Mouse (Mus musculus): ENCODE measurements at regions not wholly inside any gene's neighbourhood (a gene's known extent, or its start where the extent isn't known, plus 50 kb on each side); places are given as distances from the start of the nearest gene placed in this dataset.

DNA sequence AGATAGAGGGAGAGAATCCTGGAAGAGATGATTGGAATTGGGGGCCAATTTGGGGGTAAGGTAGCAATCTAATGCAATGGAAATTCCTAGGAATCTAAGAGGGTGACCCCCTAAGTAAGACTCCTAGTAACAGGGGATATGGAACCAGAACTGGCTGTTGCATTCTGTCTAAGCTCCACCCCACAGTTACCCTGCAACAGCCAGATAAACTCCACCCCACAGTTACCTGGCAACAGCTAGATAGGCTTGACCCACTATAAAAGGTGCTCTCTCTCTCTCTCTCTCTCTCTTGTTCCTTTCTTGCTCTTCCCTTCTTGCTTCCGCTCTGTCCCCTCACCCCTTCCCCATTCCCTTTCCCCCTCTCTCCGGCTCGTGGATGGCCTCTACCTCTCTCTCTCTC, 262.5 kb upstream of the Cnr1 start:
- Histone ChIP-seq H3K4me2 (ENCODE audit: low read length) (no peak overlapping the region), H3K4me3 (ENCODE audit: low read depth, low read length) (no peak overlapping the region), H3K9me3 (ENCODE audit: control insufficient read depth, low read length) (no peaks in the 10 kb centered on the region), H3K27ac (ENCODE audit: low read depth) (no peak overlapping the region), H3K9ac (ENCODE audit: low read length) (no peak overlapping the region), H3K4me1 (replicated peaks; ENCODE audit: control insufficient read depth, insufficient read depth, low read length) (peaks cover 7% of the 10 kb centered on the region; the same call in 1 of the 2 replicates), H3K27me3 (replicated peaks; ENCODE audit: control insufficient read depth, insufficient read depth, low read length) (no peaks in the 10 kb centered on the region), H3K36me3 (ENCODE audit: control insufficient read depth, insufficient read depth, low read length) (no peaks in the 10 kb centered on the region)
- DNase-seq (ENCODE audit: low spot score) (no peak), ATAC-seq (replicated peaks; ENCODE audit: low FRiP score, low TSS enrichment, low read depth) (no peak)
- WGBS = 83% methylated on average over 3 of the region's 3 CpGs

DNA sequence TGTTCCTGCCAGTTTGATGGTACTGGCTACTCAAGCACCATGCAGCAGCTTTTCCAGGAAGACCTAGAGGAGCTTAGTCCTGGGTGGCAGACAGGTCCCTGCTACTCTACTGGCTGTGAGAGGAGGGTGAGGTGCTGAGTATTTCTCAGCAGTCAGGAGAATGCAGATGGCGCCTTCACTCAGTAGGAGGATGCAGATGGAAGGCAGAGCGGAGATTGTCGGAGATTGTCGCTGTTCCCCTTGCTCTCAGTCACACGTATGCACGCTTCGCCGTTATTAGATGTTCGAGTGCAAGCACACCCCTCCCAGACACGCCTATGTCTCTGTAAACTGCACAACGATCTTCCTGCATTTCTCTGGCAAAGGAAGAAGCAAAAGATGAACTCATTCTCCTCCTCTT, 261.4 kb upstream of the Cnr1 start:
- H3K36me3 ChIP-seq (ENCODE audit: control insufficient read depth, insufficient read depth, low read length) = no peaks in the 10 kb centered on the region
- H3K4me1 ChIP-seq (replicated peaks; ENCODE audit: control insufficient read depth, insufficient read depth, low read length) = peaks cover 7% of the 10 kb centered on the region; the same call in 1 of the 2 replicates
- no peak for ATAC-seq (replicated peaks; ENCODE audit: low FRiP score, low TSS enrichment, low read depth)
- no peaks in the 10 kb centered on the region for H3K9me3 ChIP-seq (ENCODE audit: control insufficient read depth, low read length)
- no peak overlapping the region for H3K4me2 ChIP-seq (ENCODE audit: low read length)
- no peak overlapping the region for H3K27ac ChIP-seq (ENCODE audit: low read depth)
- no peak overlapping the region for H3K4me3 ChIP-seq (ENCODE audit: low read depth, low read length)
- DNase-seq (ENCODE audit: low spot score) = no peak
- H3K9ac ChIP-seq (ENCODE audit: low read length) = no peak overlapping the region
- no peaks in the 10 kb centered on the region for H3K27me3 ChIP-seq (replicated peaks; ENCODE audit: control insufficient read depth, insufficient read depth, low read length)
- 55% methylated on average over 11 of the region's 11 CpGs for WGBS

DNA sequence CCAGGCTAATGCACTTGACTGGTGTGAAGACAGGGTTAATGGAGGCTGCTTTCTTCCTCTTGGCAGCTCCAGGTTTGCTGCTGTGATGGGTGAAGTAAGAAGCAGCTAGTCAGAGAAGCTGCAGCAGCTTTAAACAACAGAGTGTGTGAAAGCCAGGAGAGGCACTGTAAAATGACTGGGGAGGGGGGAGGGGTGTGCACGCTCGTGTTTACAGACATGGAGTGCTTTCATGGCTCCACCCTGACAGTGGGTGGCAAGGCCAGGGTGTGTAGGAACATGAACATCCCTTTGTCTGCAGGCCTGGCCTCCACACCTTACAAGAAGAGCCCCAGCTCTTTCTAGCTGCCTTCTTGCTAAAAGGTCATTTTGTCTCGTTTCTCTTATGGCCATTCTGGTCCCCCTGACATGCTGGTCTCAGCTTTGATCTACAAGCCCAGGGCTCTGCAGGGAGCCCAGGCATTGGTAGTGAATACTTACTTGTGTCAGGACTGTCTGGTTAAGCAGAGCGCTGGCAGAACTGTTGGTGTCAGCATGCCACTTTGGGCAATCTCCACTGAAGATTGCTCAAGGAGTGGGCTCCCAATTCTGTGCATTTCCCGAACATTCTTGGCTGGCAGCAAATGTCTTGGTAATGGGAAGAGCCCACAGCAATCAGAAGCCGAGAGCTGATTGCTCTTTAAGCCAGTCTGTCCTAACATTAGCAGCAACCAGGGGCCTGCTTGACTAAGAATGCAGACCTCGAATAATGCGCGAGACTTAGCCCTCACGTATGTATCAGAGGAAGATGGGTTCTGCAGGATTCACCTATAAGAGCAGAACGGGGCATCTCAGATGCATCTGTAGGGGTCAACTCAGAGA, 260.5 kb upstream of the Cnr1 start:
- H3K4me2 ChIP-seq (ENCODE audit: low read length) = no peak overlapping the region
- H3K36me3 ChIP-seq (ENCODE audit: control insufficient read depth, insufficient read depth, low read length) = no peaks in the 10 kb centered on the region
- ATAC-seq (replicated peaks; ENCODE audit: low FRiP score, low TSS enrichment, low read depth) (no peak), DNase-seq (ENCODE audit: low spot score) (no peak)
- H3K27ac ChIP-seq (ENCODE audit: low read depth) = no peak overlapping the region
- 53% methylated on average over 11 of the region's 11 CpGs for WGBS
- H3K4me3 ChIP-seq (ENCODE audit: low read depth, low read length) = no peak overlapping the region
- no peaks in the 10 kb centered on the region for H3K9me3 ChIP-seq (ENCODE audit: control insufficient read depth, low read length)
- H3K9ac ChIP-seq (ENCODE audit: low read length) = no peak overlapping the region
- H3K27me3 ChIP-seq (replicated peaks; ENCODE audit: control insufficient read depth, insufficient read depth, low read length) = no peaks in the 10 kb centered on the region
- H3K4me1 ChIP-seq (replicated peaks; ENCODE audit: control insufficient read depth, insufficient read depth, low read length) = peaks cover 7% of the 10 kb centered on the region; the same call in 1 of the 2 replicates

DNA sequence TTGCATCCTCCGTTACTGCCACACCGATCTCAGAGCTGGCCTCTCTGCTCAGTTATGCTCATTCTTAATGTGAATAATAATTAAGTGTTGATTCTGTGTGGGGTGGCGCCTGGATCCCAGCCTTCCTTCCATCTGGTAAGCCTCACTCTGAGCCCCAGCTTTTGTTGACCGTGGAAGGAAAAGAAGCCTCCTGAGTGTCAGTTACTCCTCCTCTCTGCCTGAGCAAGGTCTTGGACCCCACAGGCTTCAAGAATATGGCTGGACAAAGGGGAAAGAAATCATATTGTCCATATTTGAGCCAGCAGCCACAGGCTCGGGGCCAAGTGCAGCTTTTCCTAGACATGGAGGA, 259.9 kb upstream of the Cnr1 start:
- H3K4me1 ChIP-seq (replicated peaks; ENCODE audit: control insufficient read depth, insufficient read depth, low read length) = peaks cover 7% of the 10 kb centered on the region; the same call in 1 of the 2 replicates
- H3K4me2 ChIP-seq (ENCODE audit: low read length) = no peak overlapping the region
- DNase-seq (ENCODE audit: low spot score) (no peak), ATAC-seq (replicated peaks; ENCODE audit: low FRiP score, low TSS enrichment, low read depth) (no peak)
- H3K36me3 ChIP-seq (ENCODE audit: control insufficient read depth, insufficient read depth, low read length) = no peaks in the 10 kb centered on the region
- 58% methylated on average over 5 of the region's 5 CpGs for WGBS
- H3K27ac ChIP-seq (ENCODE audit: low read depth) = no peak overlapping the region
- H3K27me3 ChIP-seq (replicated peaks; ENCODE audit: control insufficient read depth, insufficient read depth, low read length) = no peaks in the 10 kb centered on the region
- H3K9ac ChIP-seq (ENCODE audit: low read length) = no peak overlapping the region
- no peaks in the 10 kb centered on the region for H3K9me3 ChIP-seq (ENCODE audit: control insufficient read depth, low read length)
- no peak overlapping the region for H3K4me3 ChIP-seq (ENCODE audit: low read depth, low read length)

DNA sequence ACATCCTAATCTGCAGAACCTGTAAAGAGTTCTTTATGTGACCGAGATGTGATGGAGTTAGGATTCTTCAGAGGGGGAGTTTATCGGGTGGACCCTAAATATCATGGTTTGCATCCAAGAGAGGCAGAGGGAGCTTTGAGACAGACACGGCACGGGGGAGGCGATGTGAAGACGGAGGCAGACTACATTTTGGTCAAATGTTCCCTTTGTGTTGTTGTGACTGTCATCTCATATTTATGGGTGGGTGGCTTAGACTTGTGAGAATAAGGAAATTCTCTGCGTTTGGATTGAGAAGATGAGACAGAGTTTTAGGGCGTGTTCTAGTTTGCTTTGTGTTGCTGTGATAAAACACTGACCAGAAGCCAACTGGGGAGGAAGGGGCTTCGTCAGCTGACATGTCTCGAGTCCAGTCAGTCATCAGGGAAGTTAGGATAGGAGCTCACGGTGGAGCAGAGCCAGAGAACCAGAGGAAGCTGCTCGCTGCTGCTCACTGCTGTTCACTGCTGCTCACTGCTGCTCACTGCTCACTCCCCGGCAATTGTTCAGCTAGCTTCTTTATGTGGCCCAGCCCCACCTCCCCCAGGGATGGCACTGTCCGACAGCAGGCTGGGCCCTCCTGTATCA, 259.0 kb upstream of the Cnr1 start:
- DNase-seq (ENCODE audit: low spot score) = no peak
- Histone ChIP-seq H3K4me1 (replicated peaks; ENCODE audit: control insufficient read depth, insufficient read depth, low read length) (peaks cover 7% of the 10 kb centered on the region; the same call in 1 of the 2 replicates), H3K4me2 (ENCODE audit: low read length) (no peak overlapping the region), H3K9me3 (ENCODE audit: control insufficient read depth, low read length) (no peaks in the 10 kb centered on the region), H3K9ac (ENCODE audit: low read length) (no peak overlapping the region), H3K36me3 (ENCODE audit: control insufficient read depth, insufficient read depth, low read length) (no peaks in the 10 kb centered on the region), H3K27me3 (replicated peaks; ENCODE audit: control insufficient read depth, insufficient read depth, low read length) (no peaks in the 10 kb centered on the region), H3K27ac (ENCODE audit: low read depth) (no peak overlapping the region), H3K4me3 (ENCODE audit: low read depth, low read length) (no peak overlapping the region)
- no peak for ATAC-seq (replicated peaks; ENCODE audit: low FRiP score, low TSS enrichment, low read depth)
- WGBS = 73% methylated on average over 14 of the region's 14 CpGs

- no peaks in the 10 kb centered on the region for H3K9me3 ChIP-seq (ENCODE audit: control insufficient read depth, low read length)
- peaks cover 5% of the 10 kb centered on the region; the same call in 1 of the 2 replicates for H3K4me1 ChIP-seq (replicated peaks; ENCODE audit: control insufficient read depth, insufficient read depth, low read length)
- no peak overlapping the region for H3K9ac ChIP-seq (ENCODE audit: low read length)
- H3K27me3 ChIP-seq (replicated peaks; ENCODE audit: control insufficient read depth, insufficient read depth, low read length) = no peaks in the 10 kb centered on the region
- ATAC-seq (replicated peaks; ENCODE audit: low FRiP score, low TSS enrichment, low read depth) (no peak), DNase-seq (ENCODE audit: low spot score) (no peak)
- 72% methylated on average over 3 of the region's 3 CpGs for WGBS
- H3K4me2 ChIP-seq (ENCODE audit: low read length) = no peak overlapping the region
- H3K27ac ChIP-seq (ENCODE audit: low read depth) = no peak overlapping the region
- H3K4me3 ChIP-seq (ENCODE audit: low read depth, low read length) = no peak overlapping the region
- H3K36me3 ChIP-seq (ENCODE audit: control insufficient read depth, insufficient read depth, low read length) = no peaks in the 10 kb centered on the region
Measured at GRCm38 (mm10) chr4:33668431-33668830, 256.0 kb upstream of the Cnr1 start.

GRCm38 (mm10) chr4:33675044-33675443, 249.3 kb upstream of the Cnr1 start:
- no peak for ATAC-seq (replicated peaks; ENCODE audit: low FRiP score, low TSS enrichment, low read depth)
- no peaks in the 10 kb centered on the region for H3K36me3 ChIP-seq (ENCODE audit: control insufficient read depth, insufficient read depth, low read length)
- H3K9me3 ChIP-seq (ENCODE audit: control insufficient read depth, low read length) = no peaks in the 10 kb centered on the region
- 100% methylated on average over 2 of the region's 5 CpGs for WGBS
- H3K4me3 ChIP-seq (ENCODE audit: low read depth, low read length) = no peak overlapping the region
- H3K4me2 ChIP-seq (ENCODE audit: low read length) = no peak overlapping the region
- no peaks in the 10 kb centered on the region for H3K27me3 ChIP-seq (replicated peaks; ENCODE audit: control insufficient read depth, insufficient read depth, low read length)
- no peaks in the 10 kb centered on the region for H3K4me1 ChIP-seq (replicated peaks; ENCODE audit: control insufficient read depth, insufficient read depth, low read length)
- H3K27ac ChIP-seq (ENCODE audit: low read depth) = no peak overlapping the region
- DNase-seq (ENCODE audit: low spot score) = no peak
- no peak overlapping the region for H3K9ac ChIP-seq (ENCODE audit: low read length)

DNA sequence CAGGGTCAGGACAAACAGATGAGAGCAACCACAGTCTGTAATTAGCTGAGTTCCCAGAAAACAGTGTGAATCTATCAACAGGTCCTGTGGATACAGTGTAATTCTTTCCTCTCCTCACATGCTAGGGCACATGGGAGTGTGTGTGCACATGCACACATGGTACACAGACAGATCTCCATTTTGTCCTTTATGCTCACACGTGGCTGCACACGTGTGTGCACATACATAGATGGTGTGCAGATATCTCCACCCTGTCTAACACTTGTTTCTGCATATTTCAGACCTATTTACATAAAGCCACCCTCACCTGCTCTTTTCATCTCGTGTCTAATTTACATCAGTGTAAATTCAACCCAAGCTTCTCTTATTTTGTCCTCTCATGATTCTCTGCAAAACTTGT, 245.0 kb upstream of the Cnr1 start:
- Histone ChIP-seq H3K9ac (ENCODE audit: low read length) (no peak overlapping the region), H3K9me3 (ENCODE audit: control insufficient read depth, low read length) (no peaks in the 10 kb centered on the region), H3K27ac (ENCODE audit: low read depth) (no peak overlapping the region), H3K4me1 (replicated peaks; ENCODE audit: control insufficient read depth, insufficient read depth, low read length) (no peaks in the 10 kb centered on the region), H3K27me3 (replicated peaks; ENCODE audit: control insufficient read depth, insufficient read depth, low read length) (no peaks in the 10 kb centered on the region), H3K36me3 (ENCODE audit: control insufficient read depth, insufficient read depth, low read length) (no peaks in the 10 kb centered on the region), H3K4me2 (ENCODE audit: low read length) (no peak overlapping the region), H3K4me3 (ENCODE audit: low read depth, low read length) (no peak overlapping the region)
- WGBS = 74% methylated on average over 3 of the region's 3 CpGs
- DNase-seq (ENCODE audit: low spot score) (no peak), ATAC-seq (replicated peaks; ENCODE audit: low FRiP score, low TSS enrichment, low read depth) (no peak)

GRCm38 (mm10) chr4:33686135-33686534, 238.3 kb upstream of the Cnr1 start:
- no peak overlapping the region for H3K27ac ChIP-seq (ENCODE audit: low read depth)
- 81% methylated on average over 8 of the region's 8 CpGs for WGBS
- no peak overlapping the region for H3K4me2 ChIP-seq (ENCODE audit: low read length)
- H3K9me3 ChIP-seq (ENCODE audit: control insufficient read depth, low read length) = no peaks in the 10 kb centered on the region
- DNase-seq (ENCODE audit: low spot score) (no peak), ATAC-seq (replicated peaks; ENCODE audit: low FRiP score, low TSS enrichment, low read depth) (no peak)
- no peaks in the 10 kb centered on the region for H3K4me1 ChIP-seq (replicated peaks; ENCODE audit: control insufficient read depth, insufficient read depth, low read length)
- H3K9ac ChIP-seq (ENCODE audit: low read length) = no peak overlapping the region
- H3K36me3 ChIP-seq (ENCODE audit: control insufficient read depth, insufficient read depth, low read length) = no peaks in the 10 kb centered on the region
- no peaks in the 10 kb centered on the region for H3K27me3 ChIP-seq (replicated peaks; ENCODE audit: control insufficient read depth, insufficient read depth, low read length)
- H3K4me3 ChIP-seq (ENCODE audit: low read depth, low read length) = no peak overlapping the region

Data from intestine, embryonic 14.5 days (tissue).